Mouse (Mus musculus) lung, postnatal 0 days (tissue): ENCODE measurements around the gene Rbfox1.

Experiments
- CTCF ChIP-seq: IDR thresholded peaks from 2 replicates; pipeline ENCODE4 v1.5.1; 2016; ENCODE audit warnings: antibody characterized with exemption, mild to moderate bottlenecking
- EP300 ChIP-seq: IDR thresholded peaks from 2 replicates; pipeline ENCODE4 v1.6.1; 2016; ENCODE audit warnings: antibody characterized with exemption, mild to moderate bottlenecking, control low read depth

DNA sequence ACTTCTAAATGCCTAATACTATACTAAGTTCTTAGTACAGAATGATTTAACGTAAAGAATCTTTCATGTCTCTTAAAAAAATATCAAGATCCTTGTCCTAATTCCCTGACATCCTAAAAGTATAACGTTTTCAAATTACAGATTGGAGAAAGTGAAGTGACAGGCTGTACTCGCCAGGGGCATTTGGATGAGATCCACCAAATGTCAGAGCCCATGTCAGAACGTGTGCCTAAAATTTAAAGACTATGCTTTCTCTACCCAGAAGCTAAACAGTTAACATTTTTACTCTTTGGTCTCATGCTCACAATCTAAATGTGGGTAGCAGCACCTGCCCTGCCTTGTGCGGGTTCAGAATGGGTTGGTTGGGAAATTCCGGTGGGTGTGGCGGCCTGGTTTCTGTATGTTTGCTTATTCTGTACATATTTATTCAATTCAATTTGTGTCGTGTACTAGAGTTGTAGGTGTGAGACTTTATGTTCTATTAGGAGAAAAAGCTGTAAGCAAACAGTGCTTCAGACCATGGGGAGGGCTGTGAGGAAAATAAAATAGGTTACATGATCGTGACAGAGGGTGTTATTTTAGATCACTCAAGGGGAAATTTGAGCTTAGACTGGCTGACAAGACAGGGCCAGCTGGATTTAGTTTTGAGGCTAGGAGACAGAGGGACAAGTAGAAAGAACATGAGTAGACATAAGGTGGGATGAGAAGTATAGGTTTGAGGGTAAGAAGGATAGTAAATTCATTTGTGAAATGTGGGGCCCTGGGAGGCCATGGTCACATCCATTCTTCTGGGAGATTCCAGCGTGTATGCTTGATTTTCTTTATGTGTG, 1203.7 kb downstream of the Rbfox1 start:
- TF ChIP-seq CTCF: no peak
- TF ChIP-seq EP300: no peak
